Mouse (Mus musculus) midbrain, postnatal 0 days (tissue): ENCODE measurements at regions not wholly inside any gene's neighbourhood (a gene's known extent, or its start where the extent isn't known, plus 50 kb on each side); places are given as distances from the start of the nearest gene placed in this dataset.

Source experiments
- ATAC-seq: fragments of 200-750 bp; cut with Nextera tagmentation; 2 replicates; pipeline ENCODE4 v1.8.0; 2017; ENCODE audit warnings: moderate number of reproducible peaks, mild to moderate bottlenecking, moderate TSS enrichment, moderate library complexity; ENCODE audit not compliant: low FRiP score
- DNase-seq: peaks from one replicate; pipeline ENCODE4 v3.0.0-alpha.2; 2015; ENCODE audit warnings: low spot score
- H3K27ac ChIP-seq: fragments of 300-500 bp; sonication (generic); 2 replicates; pipeline ENCODE4 v1.5.1; 2014; ENCODE audit warnings: low read depth, mild to moderate bottlenecking, low read length, mixed read lengths
- H3K27me3 ChIP-seq: fragments of 300-500 bp; sonication (generic); 2 replicates; pipeline ENCODE4 v1.6.1; 2014; ENCODE audit warnings: low read length, control low read depth, mixed read lengths; ENCODE audit not compliant: insufficient read depth
- H3K36me3 ChIP-seq: fragments of 300-500 bp; sonication (generic); 2 replicates; pipeline ENCODE4 v1.6.1; 2014; ENCODE audit warnings: low read length, control low read depth, mixed read lengths; ENCODE audit not compliant: insufficient read depth
- H3K4me1 ChIP-seq: fragments of 300-500 bp; sonication (generic); 2 replicates; pipeline ENCODE4 v1.6.1; 2014; ENCODE audit warnings: mild to moderate bottlenecking, control low read depth, antibody characterized with exemption, low read length, mixed read lengths; ENCODE audit not compliant: insufficient read depth
- H3K4me2 ChIP-seq: fragments of 300-500 bp; sonication (generic); 2 replicates; pipeline ENCODE4 v1.6.1; 2014; ENCODE audit warnings: low read depth, mild to moderate bottlenecking, low read length, mixed read lengths; ENCODE audit not compliant: poor library complexity, severe bottlenecking
- H3K4me3 ChIP-seq: fragments of 300-500 bp; sonication (generic); 2 replicates; pipeline ENCODE4 v1.5.1; 2014; ENCODE audit warnings: low read depth, mild to moderate bottlenecking, low read length, moderate library complexity
- H3K9ac ChIP-seq: fragments of 300-500 bp; sonication (generic); replicated peaks from 2 replicates; pipeline ENCODE4 v1.6.1; 2014; ENCODE audit warnings: mild to moderate bottlenecking, low read length, moderate library complexity, mixed read lengths; ENCODE audit not compliant: poor library complexity, severe bottlenecking
- H3K9me3 ChIP-seq: fragments of 300-500 bp; sonication (generic); 2 replicates; pipeline ENCODE4 v1.6.1; 2016; ENCODE audit warnings: low read length, control low read depth
- CTCF ChIP-seq: IDR thresholded peaks from 2 replicates; pipeline ENCODE4 v1.5.1; 2016; ENCODE audit warnings: antibody characterized with exemption, mild to moderate bottlenecking
- WGBS: fragments of 180-500 bp; shearing (Covaris S2); extraction: QIAGEN DNeasy Blood & Tissue Kit; methylation state at CpG from one replicate; pipeline ENCODE4 v1.1.7; 2014; 5-methylcytosine and 5-hydroxymethylcytosine counted together

DNA sequence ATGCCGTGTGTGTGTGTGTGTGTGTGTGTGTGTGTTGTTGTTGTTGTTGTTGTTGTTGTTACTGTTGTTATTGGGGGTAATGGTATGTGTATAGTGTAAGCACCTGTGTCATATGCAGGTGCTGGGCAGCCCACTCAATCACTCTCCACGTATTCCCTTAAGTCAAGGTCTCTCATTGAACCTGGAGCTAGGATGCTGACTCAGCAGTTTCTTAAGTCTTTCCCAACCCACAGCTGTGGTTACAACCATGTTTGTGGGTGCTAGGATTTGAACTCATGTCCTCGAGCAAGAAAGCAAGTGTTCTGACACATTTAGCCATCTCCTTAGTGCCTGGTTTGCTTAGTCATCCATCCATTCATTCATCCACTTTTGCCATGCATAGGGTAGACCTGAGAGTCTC is 133.2 kb downstream of the 1700129C05Rik start:
- no peak for TF ChIP-seq CTCF
- no peak for ATAC-seq
- no peaks in the 10 kb centered on the region for H3K36me3 ChIP-seq
- no peaks in the 10 kb centered on the region for H3K9me3 ChIP-seq
- DNase-seq = no peak
- H3K27me3 ChIP-seq = no peaks in the 10 kb centered on the region
- H3K4me1 ChIP-seq = no peaks in the 10 kb centered on the region
- 89% methylated on average over 3 of the region's 3 CpGs for WGBS
- no peak overlapping the region for H3K4me3 ChIP-seq
- no peak overlapping the region for H3K27ac ChIP-seq
- no peak overlapping the region for H3K4me2 ChIP-seq
- no peak overlapping the region for H3K9ac ChIP-seq

DNA sequence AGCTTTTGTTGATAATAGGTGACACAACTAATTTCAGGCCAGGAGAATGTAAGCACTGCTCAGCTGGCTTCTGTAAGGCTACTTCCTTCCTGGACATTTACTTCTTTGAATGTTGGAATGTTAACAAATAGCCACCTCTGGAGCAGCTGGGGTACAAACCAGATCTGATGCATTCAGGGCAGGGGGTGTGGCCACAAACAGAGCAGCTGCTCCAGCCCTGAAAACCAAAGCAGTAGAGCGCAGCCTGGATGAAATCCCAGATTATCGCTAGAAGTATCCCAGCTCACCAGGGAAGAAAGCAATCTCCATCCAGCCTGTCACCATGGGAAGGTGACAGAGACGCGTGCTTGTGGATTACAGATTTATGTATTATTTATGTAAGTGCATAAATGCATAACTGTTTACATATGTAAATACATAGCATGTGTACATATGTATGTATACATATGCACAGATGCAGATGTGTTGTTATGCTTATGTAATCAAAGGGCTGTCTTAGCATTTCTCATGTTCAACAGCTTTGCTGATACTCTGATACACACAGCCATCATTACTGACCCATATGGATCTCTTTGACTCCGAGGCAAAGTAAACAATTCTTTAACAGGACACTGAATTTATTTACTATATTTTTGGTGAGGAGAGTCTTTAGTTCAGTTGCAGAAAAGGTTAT is 143.5 kb downstream of the 1700129C05Rik start:
- no peak for DNase-seq
- no peak for TF ChIP-seq CTCF
- WGBS = 33% methylated on average over 5 of the region's 5 CpGs

DNA sequence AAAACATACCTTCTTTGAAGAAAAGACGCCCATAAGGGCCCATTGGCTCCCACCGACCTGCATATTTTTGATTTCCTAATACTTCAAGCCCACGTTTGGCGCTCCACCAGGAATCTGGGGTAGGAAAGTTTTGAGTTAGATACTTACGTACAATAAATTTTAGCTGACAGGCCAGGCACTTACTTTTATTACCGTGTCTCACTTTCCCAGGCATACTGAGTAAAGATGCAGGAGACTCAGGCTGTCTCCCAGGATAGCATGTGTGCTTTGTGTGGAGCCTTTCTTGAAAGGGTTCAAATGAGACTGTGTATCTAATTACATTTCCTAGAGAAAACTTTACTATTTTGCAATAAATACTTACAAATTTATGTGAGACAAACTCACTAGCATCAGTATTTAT is 147.7 kb downstream of the 1700129C05Rik start:
- H3K9ac ChIP-seq = no peak overlapping the region
- WGBS = 89% methylated on average over 6 of the region's 6 CpGs
- TF ChIP-seq CTCF = no peak
- no peak overlapping the region for H3K27ac ChIP-seq
- no peaks in the 10 kb centered on the region for H3K9me3 ChIP-seq
- H3K27me3 ChIP-seq = no peaks in the 10 kb centered on the region
- no peaks in the 10 kb centered on the region for H3K36me3 ChIP-seq
- no peak overlapping the region for H3K4me3 ChIP-seq
- no peak for ATAC-seq
- no peak overlapping the region for H3K4me2 ChIP-seq
- DNase-seq = no peak
- no peaks in the 10 kb centered on the region for H3K4me1 ChIP-seq

More for the DNA sequence above, 143.5 kb downstream of the 1700129C05Rik start:
- Histone ChIP-seq H3K4me3 (no peak overlapping the region), H3K36me3 (no peaks in the 10 kb centered on the region), H3K27ac (no peak overlapping the region), H3K4me1 (no peaks in the 10 kb centered on the region), H3K9ac (no peak overlapping the region), H3K27me3 (no peaks in the 10 kb centered on the region), H3K9me3 (no peaks in the 10 kb centered on the region), H3K4me2 (no peak overlapping the region)
- no peak for ATAC-seq

DNA sequence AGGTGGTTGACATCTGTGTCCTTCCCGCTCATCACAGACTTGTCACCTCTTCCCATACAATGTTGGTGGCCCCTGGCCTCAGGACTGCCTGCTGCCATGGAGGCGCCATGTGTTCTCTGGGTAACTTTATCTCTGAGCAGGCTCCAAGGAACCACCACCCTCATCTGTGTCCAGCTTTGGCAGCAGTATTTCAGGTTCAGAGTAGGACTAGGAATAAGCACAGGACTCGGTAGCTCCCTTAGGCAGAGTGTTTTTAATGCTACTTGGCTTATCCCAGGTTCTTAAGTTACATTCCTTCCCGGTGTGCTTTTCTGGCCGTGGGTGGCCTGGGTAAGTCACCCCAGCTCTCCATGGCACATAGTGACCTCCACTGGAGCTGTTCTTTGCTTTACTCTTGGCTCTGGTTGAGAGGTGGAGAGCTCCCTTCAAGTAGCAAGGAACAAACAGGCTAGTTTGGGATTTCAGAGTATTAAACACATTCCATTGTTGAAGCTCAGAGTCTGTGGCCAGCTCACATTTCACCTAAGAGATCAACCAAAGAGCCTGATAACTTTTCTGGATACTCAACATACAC is 153.0 kb downstream of the 1700129C05Rik start:
- TF ChIP-seq CTCF = no peak
- H3K27ac ChIP-seq = no peak overlapping the region
- ATAC-seq (no peak), DNase-seq (no peak)
- no peak overlapping the region for H3K9ac ChIP-seq
- no peaks in the 10 kb centered on the region for H3K27me3 ChIP-seq
- H3K9me3 ChIP-seq = no peaks in the 10 kb centered on the region
- 80% methylated on average over 5 of the region's 5 CpGs for WGBS
- H3K4me3 ChIP-seq = no peak overlapping the region
- no peaks in the 10 kb centered on the region for H3K36me3 ChIP-seq
- H3K4me1 ChIP-seq = no peaks in the 10 kb centered on the region
- H3K4me2 ChIP-seq = no peak overlapping the region

DNA sequence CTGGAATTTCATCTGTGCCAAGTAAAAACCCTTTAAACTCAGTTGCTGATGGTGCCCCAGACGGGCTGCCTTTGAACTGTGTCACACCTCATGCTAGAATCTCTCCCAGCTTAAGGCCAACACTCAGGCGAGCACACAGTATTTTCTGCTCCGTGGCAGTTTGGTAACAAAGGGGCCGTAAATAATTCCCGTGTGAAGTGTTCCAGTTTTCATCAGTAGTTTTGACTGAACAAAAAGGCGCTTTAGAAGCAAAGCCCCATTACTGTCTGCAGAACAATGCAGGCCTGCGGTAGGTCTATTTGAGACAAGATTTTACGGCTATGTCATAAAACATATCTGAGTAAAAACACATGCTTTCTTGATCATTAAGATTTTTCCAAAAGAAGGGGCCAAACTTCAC is 155.0 kb downstream of the 1700129C05Rik start:
- H3K4me3 ChIP-seq = no peak overlapping the region
- no peaks in the 10 kb centered on the region for H3K9me3 ChIP-seq
- TF ChIP-seq CTCF = no peak
- ATAC-seq = no peak
- DNase-seq = peak; percentile 21
- H3K36me3 ChIP-seq = no peaks in the 10 kb centered on the region
- no peak overlapping the region for H3K9ac ChIP-seq
- no peaks in the 10 kb centered on the region for H3K27me3 ChIP-seq
- H3K4me1 ChIP-seq = no peaks in the 10 kb centered on the region
- H3K27ac ChIP-seq = no peak overlapping the region
- H3K4me2 ChIP-seq = no peak overlapping the region
- WGBS = 26% methylated on average over 8 of the region's 8 CpGs

DNA sequence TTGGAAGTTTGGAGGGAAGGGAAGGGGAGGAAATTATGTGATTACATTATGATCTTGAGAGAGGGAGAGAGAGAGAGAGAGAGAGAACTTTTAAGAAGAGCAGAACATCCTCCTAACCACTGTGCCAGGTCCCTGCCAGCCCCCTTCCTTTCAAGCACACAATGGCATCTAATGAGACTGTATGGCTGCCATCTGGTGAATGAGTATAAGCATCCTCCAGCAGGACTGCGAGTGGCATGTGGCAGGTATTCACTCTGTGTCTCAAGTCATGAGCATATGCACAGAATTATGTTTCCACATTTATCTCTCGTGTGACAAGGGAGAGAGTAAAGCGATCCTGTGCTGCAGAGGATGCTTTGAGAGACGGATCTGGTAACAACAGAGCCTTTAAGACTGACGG is 156.9 kb downstream of the 1700129C05Rik start:
- no peaks in the 10 kb centered on the region for H3K4me1 ChIP-seq
- no peak for TF ChIP-seq CTCF
- DNase-seq (peak; percentile 35), ATAC-seq (no peak)
- H3K4me3 ChIP-seq = no peak overlapping the region
- no peaks in the 10 kb centered on the region for H3K36me3 ChIP-seq
- 70% methylated on average over 5 of the region's 5 CpGs for WGBS
- no peak overlapping the region for H3K27ac ChIP-seq
- H3K27me3 ChIP-seq = no peaks in the 10 kb centered on the region
- H3K9me3 ChIP-seq = no peaks in the 10 kb centered on the region
- no peak overlapping the region for H3K4me2 ChIP-seq
- no peak overlapping the region for H3K9ac ChIP-seq
